Mouse (Mus musculus) kidney, postnatal 36 days (tissue): ENCODE measurements around the gene Pars2.
A peak's percentile ranks its signal among the peaks of the same experiment; 100 is the strongest.

Experiments
- DNase-seq, 2 experiments: peaks; one replicate each; pipeline ENCODE4 v3.0.0; 2021 to 2022; ENCODE audit warnings: mixed read lengths in 2 of 2

Gene Pars2

DNA sequence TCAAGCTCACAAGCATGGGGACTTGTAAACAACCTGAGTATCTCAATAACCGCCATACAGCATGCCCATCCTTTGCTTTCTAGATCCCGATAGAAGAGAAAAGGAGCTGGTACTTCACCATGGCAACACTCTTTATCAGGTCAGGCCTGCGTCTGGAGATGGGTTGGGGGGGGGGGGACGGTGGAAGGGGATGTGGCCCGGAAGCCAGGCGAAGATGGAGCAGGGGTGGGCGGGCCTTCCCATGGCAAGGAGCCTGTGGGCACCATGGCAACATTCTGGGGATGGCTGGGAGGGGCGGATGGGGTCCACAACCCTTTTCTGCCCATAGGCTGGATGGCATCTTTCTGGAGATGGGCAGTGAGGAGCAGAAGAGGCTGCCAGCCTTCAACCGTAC, 16.8 kb upstream of the Pars2 start:
- DNase-seq: no peak

DNA sequence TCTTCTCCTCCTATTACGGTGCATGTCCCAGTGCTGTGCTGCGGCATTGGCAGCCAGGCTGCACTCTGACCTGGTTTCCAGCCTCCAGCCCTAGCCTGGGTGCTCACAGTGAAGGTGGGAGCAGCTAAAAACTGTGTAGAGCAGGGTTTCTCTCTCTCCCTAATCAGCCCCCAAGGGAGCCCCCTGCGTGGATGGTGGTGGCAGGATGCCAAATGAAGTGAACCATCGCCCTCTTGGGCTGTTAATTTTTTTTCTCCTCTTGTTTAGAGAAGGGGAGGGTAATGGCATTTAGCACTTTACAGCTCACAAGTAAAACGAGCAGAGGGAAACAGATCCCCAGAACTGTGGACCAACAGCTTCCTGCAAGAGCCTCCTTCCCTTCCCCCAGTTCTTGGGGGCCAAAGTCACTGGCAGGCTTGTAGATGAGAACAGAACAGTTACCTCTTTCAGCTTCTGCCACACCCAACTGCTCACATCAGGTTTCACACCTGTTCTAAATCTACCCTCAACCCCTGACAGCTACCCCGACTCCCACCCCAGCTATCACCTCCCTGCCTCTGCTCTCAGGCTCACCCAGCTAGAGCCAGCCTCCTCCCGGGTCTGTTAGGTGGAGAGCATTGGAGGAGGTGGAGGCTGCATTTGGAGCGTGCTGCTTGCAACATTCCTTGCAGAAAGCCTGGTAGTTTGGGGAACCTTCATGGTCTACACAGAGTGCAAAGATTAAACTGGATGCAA, 7.2 kb upstream of the Pars2 start:
- peak in 1 of 2 experiments; percentile 52 for DNase-seq

DNA sequence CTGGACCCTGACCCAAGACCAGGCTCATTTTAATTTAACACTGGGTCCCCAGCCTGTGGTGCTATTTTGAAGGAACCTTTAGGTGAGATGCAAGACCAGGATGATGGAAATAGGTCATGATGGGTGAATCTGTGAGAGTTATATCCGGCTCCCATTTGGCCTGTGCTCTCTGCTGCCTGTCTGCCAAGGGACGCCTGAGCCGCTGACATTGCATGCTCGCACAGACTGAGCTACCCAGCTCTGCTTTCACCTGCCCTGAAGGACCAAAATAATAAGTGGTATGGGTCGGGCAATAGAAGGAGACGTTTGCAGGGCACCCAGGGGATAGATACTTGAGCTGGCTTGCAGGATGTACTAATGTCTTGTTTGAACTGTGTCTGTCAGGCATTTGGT, 6.7 kb upstream of the Pars2 start:
- DNase-seq: no peak

DNA sequence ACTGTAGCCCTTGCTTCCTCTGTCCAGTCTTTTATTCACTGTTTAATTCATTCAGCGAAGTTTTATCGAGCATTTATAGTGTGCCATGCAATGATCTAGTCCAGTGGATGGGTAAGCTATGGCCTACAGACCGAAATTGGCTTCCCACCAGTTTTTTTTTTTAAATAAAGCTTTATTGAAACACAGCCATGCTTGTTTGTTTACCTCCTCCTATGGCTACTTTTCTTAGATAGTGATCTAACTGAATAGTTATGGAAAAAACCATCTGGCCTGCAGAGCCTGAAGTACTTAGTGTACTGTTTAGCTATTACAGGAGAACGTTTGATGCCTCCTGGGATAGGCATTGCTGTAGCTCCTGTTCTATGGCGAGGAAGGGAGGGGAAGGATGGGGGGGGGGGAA, 5.1 kb upstream of the Pars2 start:
- no peak for DNase-seq

DNA sequence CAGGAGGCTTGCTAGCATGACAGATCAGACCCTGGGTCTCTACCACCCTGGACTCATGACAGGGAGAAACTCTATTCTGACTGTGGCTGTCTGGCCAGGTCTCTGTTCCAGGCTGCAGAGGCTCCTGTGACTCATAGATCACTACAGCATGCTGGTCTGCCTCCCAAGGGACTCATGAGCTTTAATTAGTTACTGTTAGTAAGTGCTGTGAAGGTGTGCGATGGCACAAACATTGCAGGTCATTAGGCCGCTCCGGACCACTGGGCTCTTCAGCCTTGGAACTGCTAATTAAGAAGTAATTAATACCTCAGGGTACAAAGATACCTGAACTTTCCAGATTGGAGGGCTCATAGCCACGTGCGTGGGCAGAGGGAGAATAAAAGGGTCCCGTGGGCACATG, 3.7 kb upstream of the Pars2 start:
- DNase-seq: peak; percentile 31 to 37

DNA sequence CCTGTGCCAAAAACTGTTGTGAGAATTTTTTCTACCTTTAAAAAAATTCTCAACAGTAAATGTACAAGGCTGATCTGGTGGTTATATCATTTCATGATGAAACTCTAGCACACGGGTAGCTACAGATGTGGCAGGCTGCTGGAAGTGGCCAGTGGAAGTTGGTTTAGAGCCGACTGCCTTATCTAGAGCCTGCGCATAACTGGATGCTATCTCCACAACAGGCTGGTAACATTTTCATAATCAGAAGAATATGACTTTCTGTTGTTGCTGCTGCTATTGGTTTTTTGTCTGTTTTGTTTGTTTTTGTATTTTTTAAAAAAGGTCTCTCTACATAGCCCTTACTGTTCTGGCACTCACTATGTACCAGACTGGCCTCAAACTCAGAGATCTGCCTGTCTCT, 1.7 kb downstream of the Pars2 start:
- DNase-seq: no peak

DNA sequence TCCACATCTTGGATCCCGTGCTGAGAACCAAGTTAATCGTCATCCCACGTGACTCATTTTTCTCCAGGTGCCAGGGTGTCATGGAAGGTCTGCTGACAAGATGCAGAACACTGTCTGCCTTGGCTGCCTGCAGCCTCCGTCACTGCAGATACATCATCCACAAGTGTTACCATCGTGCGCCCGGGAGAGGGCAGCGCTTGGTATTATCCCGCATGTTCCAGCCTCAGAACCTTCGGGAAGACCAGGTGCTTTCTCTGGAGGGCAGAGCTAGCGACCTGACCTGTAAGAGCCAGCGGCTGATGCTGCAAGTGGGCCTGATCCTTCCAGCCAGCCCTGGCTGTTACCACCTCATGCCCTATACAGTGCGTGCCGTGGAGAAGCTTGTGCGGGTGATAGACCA, 2.2 kb downstream of the Pars2 start:
- DNase-seq: no peak

DNA sequence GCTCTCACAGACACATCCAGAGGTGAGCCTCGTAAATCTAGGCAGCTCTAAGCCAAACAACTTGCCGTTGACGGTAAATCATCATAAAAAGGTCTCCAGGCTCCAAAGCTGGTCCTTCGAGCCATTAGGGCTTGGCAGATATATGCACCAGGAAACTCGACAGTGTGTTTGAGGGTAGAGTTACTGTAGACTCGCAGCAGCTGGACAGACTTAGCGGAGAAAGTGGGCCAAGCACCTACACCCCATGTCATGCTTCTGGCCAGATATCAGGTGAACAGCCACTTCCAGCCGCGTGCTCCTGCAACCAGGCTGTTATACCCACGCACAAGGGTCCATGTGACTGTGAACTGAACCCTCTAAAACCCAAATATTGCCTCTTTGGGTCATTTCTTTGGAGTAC, 4.8 kb downstream of the Pars2 start:
- DNase-seq: no peak

DNA sequence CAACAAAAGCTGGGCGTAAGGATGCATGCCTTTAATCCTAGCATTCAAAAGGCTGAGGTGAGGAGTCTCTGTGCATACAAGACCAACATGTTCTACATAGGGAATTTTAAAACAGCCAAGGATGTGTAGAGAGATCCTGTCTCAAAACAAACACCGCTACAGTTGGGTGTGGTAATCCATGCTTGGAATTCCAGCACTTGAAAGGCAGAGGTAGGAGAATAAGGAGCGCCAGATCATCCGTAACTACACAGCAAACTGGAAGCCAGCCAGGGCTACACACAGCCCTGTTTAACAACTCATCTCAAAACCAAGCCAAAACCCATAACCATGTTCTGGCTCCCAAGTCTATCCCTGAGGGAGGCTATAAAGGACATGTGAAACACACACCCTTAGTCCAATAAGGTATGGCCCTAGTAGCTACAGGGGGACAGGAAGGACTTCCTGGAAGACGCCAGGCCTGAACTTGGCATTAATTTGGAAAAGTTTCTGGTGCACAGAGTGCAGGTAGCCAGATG, 13.1 kb downstream of the Pars2 start:
- DNase-seq: peak; percentile 19 to 29

DNA sequence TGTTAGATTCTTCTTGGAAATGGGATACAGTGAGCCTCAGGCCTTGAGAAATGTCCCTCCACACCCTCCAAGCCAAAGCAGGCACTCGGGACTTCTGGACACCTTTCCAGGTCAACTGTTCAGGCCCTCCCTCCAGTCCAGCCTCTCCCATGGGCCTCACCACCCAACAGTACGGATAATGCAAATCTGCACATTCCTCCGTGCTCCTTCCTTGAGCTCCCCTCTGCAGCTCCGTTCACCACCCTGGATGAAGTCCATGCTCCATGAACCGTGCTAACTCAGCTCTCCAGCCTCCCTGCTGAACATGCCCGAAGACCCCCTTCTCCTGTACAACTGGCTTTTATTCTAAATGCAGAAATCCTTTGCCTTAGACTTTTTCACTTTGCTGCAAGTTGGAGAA, 13.8 kb downstream of the Pars2 start:
- DNase-seq: peak; percentile 57 to 80

DNA sequence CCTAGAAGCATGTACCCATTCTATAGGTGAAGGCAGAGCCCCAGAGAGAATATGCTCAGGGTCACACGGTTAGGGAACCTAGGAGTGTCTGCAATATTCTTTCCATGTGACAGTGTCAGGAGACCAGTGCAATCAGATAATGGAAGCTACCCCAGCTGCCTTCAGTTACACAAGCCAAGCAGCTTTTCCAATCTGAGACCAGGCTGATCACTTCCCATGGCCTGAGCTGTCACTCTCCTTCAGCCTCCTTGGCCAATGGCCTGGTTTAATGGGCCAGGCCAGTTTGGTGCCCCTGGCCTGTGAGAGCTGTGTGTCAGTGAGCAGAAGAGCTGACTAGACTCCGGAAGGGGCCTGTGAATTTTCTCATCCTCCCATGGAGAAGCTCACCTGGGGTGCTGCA, 14.4 kb downstream of the Pars2 start:
- DNase-seq: peak in 1 of 2 experiments; percentile 17

DNA sequence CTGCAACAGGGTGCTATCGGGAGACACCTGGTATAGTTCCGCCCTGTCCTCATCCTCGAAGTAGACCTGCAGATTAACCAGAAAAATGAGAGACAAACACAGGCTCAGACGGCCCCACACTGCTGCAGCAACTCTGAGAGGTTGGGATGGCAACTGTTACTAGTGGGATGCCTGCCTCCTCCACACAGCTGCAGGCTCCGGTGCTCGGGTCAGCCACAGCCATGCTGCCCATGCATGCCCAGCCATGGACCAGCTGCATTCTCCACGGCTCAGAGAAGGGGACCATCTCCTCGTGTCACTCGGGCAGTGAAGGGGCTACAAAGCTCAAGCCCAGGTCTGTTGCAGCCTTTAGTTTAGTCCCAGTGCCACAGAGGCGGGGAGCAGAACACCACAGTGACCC, 14.8 kb downstream of the Pars2 start:
- no peak for DNase-seq

DNA sequence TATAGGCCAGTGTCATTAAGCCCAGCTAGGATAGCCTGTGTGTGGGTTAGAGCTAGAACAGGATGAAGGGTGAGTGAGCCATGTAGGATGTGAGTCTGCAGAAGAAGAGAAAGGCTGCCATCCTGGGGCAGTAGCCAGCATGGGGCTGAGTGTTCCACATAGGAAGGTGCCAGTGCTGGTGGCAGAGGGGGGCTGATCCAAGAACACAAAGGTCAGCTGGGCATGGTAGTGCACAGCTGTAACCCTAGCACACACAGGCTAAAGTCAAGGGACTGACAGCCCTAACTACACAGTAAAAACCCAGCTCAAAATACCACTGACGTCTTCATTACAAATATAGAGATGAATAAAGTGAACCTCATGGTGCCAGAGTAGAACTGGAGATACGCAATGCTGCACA, 15.7 kb downstream of the Pars2 start:
- no peak for DNase-seq

DNA sequence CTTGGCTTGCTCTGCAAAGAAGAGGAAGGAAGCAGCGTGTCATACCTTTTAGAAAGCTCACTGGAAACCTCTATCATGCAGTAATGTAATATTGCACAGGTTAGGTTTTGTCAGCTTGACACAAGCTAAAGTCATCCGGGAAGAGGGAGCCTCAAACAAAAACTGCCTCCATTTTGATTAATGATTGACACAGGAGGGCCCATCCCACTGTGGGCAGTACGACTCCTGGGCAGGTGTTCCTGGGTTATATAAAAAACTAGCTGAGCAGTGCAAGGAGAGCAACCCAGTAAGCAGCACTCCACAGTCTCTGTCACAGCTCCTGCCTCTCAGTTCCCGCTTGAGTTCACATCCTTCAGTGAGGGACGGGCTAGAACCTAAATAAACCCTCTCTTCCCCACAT, 25.9 kb downstream of the Pars2 start:
- peak; percentile 45 to 60 for DNase-seq

DNA sequence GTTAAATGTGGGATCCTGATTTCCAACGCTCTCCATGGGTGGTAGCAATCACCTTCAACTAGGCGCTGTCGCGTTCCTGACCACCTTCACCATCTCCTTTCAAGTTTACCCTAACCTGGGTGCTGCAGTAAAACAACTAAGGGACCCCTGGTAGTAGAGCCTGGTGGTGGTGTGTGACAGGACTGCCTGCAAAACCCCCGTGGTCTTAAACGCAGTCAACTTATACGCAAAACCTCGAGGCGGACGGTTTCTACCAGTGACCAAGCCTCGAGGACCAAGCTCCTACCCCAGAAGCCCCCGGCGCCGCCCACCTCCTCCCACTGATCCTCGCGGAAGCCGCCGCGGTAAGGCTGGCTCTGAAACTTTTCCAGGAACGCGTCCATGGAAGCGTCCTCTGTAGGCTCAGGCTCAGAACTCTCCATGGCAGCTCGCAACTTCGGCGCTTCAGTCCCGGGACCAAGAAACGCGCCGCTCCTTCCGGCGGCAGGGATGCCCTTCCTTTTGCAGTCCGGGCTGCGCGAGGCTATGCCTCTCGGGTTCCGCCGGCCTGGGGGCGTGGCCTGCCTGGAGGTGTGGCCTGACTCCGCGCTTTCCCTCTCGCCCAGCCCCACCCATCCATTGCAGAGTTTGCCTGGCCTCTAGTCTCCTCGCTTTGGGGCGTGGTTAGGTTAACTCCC, 27.7 kb downstream of the Pars2 start, which contains the start of gene Ttc4:
Gene Ttc4, minus strand, starts transcription at position 503 of the 677 bp plus-strand sequence.
- peak; percentile 90 to 95 for DNase-seq

DNA sequence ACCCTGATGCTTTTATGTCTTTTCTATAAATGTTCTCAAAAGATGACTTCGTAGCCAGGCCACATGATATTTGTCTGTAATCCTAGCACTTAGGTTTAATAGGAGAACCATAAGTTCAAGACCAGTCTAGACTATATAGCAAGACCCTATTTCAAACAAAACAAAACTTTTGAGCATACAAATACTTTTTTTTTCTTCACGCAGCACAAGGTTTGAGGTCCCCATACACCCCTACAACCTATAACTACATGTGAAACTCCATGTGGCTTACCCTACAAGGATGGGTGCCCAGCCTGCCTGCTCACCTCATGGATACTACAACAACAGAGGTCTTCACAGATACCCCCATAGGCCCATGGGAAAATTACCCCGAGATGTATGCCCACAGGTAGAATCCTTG, 28.3 kb downstream of the Pars2 start:
- DNase-seq: no peak

DNA sequence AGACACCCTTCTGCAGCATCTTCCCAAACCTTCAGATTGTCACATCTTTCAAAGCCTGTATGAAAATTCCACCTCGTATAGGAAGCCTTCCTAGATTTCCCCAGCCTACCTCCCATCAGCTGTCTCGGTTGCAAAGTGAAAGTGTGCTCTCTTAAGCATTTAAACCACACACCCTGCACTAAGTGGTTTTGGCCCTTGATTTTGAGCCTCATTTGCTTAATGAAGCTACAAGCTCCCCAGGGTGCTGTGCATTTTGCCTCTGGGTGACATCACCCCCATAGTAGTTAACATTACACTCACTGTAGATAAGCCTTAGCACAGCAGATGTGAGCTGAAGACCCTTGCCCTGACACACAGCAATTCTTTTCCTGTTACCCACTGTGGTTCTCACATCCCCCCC, 30.1 kb downstream of the Pars2 start:
- no peak for DNase-seq

DNA sequence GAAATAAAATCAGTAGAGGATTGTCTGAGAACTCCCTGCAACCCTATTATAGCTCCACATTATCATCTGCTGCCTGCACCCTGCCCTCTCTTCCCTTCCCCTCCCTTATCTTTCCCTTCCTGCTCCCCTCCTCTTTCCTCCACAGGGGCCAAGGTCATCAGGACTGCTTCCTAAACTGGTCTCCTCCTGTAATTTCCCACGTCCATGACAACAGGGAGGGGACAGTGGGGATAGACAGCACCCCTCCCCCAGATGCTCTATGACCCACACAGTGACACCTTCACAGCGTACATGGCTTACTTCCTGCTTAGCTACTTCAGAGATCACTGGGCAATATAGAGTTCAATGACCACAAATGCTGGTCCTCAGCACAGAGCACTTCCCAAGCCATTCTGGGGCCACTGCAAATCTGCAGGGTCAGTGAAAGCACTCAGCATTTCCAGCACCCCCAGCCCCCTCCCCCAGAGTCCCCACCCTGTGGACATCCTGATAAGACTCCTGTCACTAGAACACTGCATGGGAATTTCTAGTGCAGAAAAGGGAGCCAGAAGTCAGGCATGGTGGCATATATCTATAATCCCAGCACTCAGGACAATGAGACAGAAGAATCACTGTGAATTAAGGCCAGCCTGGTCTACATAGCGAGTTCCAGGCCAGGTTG, 37.9 kb downstream of the Pars2 start:
- no peak for DNase-seq

DNA sequence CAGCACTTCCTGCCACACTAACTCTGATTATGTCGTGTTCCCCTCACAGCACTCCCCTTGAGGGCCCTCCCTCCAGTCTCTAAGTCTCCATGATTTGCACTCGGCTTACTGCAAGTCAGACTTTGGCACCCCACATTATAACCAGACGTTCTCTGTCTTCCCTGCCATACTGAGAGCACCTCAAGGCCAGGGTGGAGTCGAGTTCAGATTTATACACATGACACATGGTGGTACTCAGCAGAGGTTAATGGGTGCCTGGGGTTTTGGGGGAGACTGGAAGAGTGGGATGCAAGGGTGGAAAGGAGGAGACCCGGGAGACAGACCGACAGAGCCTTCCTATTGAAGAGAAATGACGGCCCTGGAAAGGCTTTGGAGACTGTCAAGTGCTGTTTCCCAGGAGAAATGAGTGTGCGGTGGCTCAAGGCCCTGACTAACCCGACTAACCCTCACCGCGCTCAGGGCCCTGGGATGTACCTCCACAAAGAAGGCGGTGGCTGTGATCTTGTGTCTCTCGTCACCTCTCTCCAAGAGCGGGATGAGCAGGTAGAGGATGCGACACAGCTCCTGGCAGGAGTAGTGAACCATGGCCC, 43.1 kb downstream of the Pars2 start:
- no peak for DNase-seq

DNA sequence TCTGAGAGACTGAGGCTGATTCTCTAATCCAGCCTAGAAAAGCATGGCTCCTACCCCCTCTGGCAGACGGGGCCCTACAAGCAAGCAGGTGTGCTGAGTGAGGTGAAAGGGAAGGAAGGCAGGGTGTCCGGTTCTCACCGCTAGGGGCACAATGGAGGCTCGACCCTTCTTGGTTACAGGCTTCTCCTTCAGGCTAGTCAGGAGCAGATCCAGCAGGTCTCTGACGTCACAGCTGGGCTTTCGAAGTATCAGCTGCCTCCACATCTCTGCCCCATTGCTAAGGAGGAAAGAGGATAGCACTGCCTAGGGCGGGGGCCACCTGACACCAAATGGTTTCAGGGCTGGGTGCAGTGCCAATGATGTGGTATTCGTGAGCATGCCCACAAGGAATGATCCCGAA, 49.1 kb downstream of the Pars2 start:
- peak; percentile 42 to 70 for DNase-seq

DNA sequence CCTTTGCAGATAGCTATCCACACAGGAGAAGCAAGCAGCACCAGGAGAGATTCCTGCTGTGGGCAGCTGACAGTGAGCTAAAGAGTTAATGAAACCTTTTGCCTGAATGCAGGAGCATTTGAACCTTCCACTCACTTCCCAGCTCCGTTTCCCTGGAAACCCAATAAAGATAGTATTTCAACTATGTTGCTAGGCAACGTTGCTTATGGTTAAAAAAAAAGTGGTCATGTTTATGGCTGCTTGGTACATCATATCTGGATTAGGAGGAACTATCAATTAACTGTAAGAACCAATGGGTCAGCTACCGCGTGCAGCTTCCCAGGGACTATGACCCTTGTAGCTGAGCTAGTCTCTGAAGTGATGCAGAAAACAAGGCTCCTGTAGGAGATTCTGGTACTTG, 49.9 kb downstream of the Pars2 start:
- no peak for DNase-seq

DNA sequence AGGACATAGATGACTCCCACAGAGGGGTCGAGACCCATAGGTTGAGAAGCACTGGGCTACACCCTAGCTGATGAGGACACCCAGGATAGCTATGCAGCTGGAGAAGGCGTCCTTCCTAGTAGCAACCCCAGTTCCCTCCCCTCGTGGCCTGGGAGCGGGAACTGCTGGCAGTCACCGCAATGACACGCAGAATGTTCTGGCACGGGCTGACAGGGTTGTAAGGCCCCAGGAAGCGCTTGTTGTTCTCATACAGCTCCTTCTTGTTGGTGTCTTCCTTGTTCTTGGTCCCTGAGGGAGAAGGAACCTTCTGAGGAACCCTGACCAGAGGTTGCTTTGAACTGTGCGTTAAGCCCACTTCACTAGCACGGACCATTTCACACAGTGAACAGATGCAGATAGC, 53.1 kb downstream of the Pars2 start:
- DNase-seq: no peak

DNA sequence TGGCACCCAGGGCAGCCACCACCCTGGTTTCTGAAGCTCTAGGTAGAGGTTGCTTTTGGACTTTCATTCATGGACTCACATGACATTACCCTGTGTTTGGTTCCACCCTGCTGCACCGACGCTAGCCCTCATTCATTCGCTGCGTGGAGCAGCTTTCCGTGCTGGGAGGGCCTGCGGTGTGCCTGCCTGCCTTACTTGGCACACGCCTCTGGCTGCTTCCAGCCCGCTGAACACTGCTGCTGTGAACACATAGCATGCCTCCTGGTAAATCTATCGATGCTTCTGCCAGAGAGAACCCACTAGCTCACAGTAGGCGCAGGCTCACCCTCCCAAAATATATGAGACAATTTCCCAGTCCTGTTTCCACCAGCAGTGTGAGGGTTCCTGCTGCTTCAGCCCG, 53.5 kb downstream of the Pars2 start:
- DNase-seq: peak; percentile 53 to 59
